10 mouse cellular contexts compared by ENCODE assay signal in the genomic region with DNA sequence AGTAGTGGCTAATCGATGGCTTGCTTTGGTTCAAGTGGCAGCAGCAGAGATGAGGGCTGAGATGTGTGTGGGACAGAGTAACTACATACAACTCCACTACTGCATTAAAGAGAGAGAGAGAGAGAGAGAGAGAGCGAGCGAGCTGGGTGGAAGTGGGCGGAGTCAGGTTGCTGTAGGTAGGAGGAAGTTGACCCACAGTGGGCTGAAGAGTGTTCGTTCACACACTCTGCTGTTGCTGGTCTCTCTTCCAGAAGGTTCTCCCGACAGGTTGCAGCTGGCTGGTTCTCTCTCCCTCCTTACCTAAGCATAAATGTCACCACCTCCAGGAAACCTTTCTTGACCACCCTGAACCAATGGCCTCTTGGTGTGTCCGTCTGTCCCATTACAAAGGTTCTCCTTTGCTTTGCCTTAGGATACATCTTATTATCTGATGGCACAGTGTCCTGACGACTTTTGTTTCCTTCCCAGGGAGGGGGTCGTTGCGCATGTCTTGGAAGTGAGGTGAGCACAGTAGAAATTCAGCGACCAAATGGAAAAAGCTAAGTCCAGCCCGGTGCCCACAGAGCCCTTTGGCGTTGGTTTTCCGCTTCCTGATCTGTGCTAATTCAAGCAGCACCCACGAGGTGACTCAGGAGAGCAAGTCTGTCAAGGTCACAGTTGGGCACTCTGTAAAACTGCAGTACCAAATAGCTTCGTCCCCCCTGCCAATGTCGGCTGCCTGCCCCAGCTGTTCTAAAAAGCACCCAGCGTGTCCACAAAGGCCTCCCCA. TPM values are rescaled to one million over a fixed set of nuclear protein-coding genes. Genes with fewer than 3 reads are reported as not detected.
DNase-seq lines count a peak whose midpoint lies in the region; ATAC-seq and TF ChIP-seq lines count a peak whose summit lies in the region.
"Had no signal": no experiment of that assay in that cellular context is flagged by ENCODE, and none has a peak within 500 bp of the region (broad histone marks: within the 10 kb centered on the region; RNA-seq: fewer than 3 reads in every experiment).

No protein-coding gene starts in this region.

- CTCF ChIA-PET in Patski (lab: Charles Lee): interaction anchor here (1.0 to 6.0 kb wide), 5 partner anchors 9 to 44 kb away, joined by 3 to 39 read pairs (median 5); a partner anchor contains a TSS

- ATAC-seq in Patski: peak; percentile 60
- 0 out of 2 replicates have a peak, but pooled peaks have one; percentile 13 for ATAC-seq in kidney, embryonic 14.5 days (ENCODE audit: low FRiP score, low TSS enrichment)
- ATAC-seq: forebrain, embryonic 15.5 days had no signal

- in situ Hi-C loops in Patski (cut with MboI; ENCODE audit: low pct_unique_long_range_greater_than_20kb): loop anchor here (10.0 to 25.0 kb wide), 4 partner anchors 61 to 1386 kb away; a partner anchor contains a TSS

- no peak for TF ChIP-seq POLR2A in small intestine, adult 2 months (IDR thresholded peaks at IDR 0.05; ENCODE audit: low read depth, low read length)

- H3K9me3 ChIP-seq in kidney, embryonic 14.5 days (ENCODE audit: control insufficient read depth, low read length): 0 out of 2 replicates have a peak, but pooled peaks cover 3% of the 10 kb centered on the region
- H3K9me3 ChIP-seq: forebrain, embryonic 15.5 days had no signal

- no peaks in the 10 kb centered on the region for H3K27me3 ChIP-seq in Patski
- H3K27me3 ChIP-seq in kidney, embryonic 14.5 days (ENCODE audit: control insufficient read depth, insufficient read depth, low read length): no peaks in the 10 kb centered on the region
- H3K27me3 ChIP-seq in small intestine, adult 2 months (ENCODE audit: control insufficient read depth, insufficient read depth, low read length): no peaks in the 10 kb centered on the region
- H3K27me3 ChIP-seq: forebrain, embryonic 15.5 days had no signal

- TF ChIP-seq CTCF in Patski (IDR thresholded peaks at IDR 0.05): no peak
- no peak for TF ChIP-seq CTCF in small intestine, adult 2 months (IDR thresholded peaks at IDR 0.05; ENCODE audit: extremely low read depth, insufficient read length, insufficient replicate concordance, low read depth, low read length)
- TF ChIP-seq CTCF in layer of hippocampus, adult 2 months (conservative IDR thresholded peaks at IDR 0.05): no peak

- no peak overlapping the region for H3K4me3 ChIP-seq in kidney, embryonic 14.5 days (ENCODE audit: low read length)
- no peak overlapping the region for H3K4me3 ChIP-seq in small intestine, adult 2 months (ENCODE audit: low read depth, low read length)
- H3K4me3 ChIP-seq in layer of hippocampus, adult 2 months: no peak overlapping the region
- H3K4me3 ChIP-seq: forebrain, embryonic 15.5 days had no signal

- H3K4me1 ChIP-seq in kidney, embryonic 14.5 days (ENCODE audit: control insufficient read depth, insufficient read depth, low read length): peaks cover 7% of the 10 kb centered on the region; the same call in 1 of the 2 replicates
- peaks cover 2% of the 10 kb centered on the region; the same call in 1 of the 2 replicates for H3K4me1 ChIP-seq in small intestine, adult 2 months (ENCODE audit: control insufficient read depth, insufficient read depth, insufficient read length, low read length)

- H3K4me2 ChIP-seq in kidney, embryonic 14.5 days (replicated peaks; ENCODE audit: low read depth, low read length): no peak overlapping the region
- H3K4me2 ChIP-seq: forebrain, embryonic 15.5 days had no signal

- H3K27ac ChIP-seq in kidney, embryonic 14.5 days (ENCODE audit: low read depth, low read length): no peak overlapping the region
- peak overlapping the region; percentile 30 for H3K27ac ChIP-seq in small intestine, adult 2 months (ENCODE audit: insufficient read depth, low read depth, low read length)
- H3K27ac ChIP-seq in layer of hippocampus, adult 2 months: no peak overlapping the region
- H3K27ac ChIP-seq: forebrain, embryonic 15.5 days had no signal

- DNase-seq in adrenal gland, adult 2 months: peak; percentile 71
- no peak for DNase-seq in adrenal gland, adult 8-10 months
- DNase-seq in Patski (ENCODE audit: low read depth, low spot score) (no peak), MN1 (ENCODE audit: low spot score) (no peak)
- DNase-seq in layer of hippocampus, adult 2 months (ENCODE audit: low spot score in 2 of 2): no peak
- DNase-seq in right cerebral cortex, postnatal 4 days: no peak

- WGBS in kidney, embryonic 14.5 days: 78% methylated on average over 18 of the region's 18 CpGs
- WGBS in small intestine, adult 2 months: 67% methylated on average over 18 of the region's 18 CpGs

- POLR2A ChIA-PET in Patski (lab: Charles Lee): interaction anchor here (0.6 kb wide), 1 partner anchor 19 kb away, joined by 3 read pairs; no protein-coding TSS in a partner anchor

- H3K36me3 ChIP-seq in kidney, embryonic 14.5 days (ENCODE audit: control insufficient read depth, insufficient read depth, low read length): no peaks in the 10 kb centered on the region
- peaks cover 2% of the 10 kb centered on the region; the same call in 1 of the 2 replicates for H3K36me3 ChIP-seq in small intestine, adult 2 months (ENCODE audit: control insufficient read depth, insufficient read depth, low read length)

- H3K9ac ChIP-seq in kidney, embryonic 14.5 days (ENCODE audit: low read depth, low read length): no peak overlapping the region
- H3K9ac ChIP-seq: forebrain, embryonic 15.5 days had no signal

RNA-seq across cellular contexts. Expression of a gene that starts 6.7 kb away (rescaled TPM):
- total RNA-seq in adrenal gland, adult 2 months (2021): 1 to 10 TPM in 1 of 2 experiments, under 1 TPM in 1; 0.84 to 3.8 TPM
- polyA plus RNA-seq in adrenal gland, adult 2 months (2012; rRNA removed): 1.7 and 3.6 TPM in 2 replicates
- total RNA-seq in adrenal gland, adult 8-10 months (2022): 1 to 10 TPM; 1.3 to 4.4 (median 3.3) TPM
- polyA plus RNA-seq in Patski (2021): 0.33 TPM
- polyA plus RNA-seq in kidney, embryonic 14.5 days (2014; fragmentation: Nextera tagmentation; extraction: Ambion mirVana): 2.0 and 3.2 TPM in 2 replicates
- polyA plus RNA-seq in small intestine, adult 2 months (2012; rRNA removed): 28.0 and 91.6 TPM in 2 replicates
- 10 to 100 TPM; 43.3 to 46.3 TPM for total RNA-seq in layer of hippocampus, adult 2 months (2021)

RNA-seq across cellular contexts. Expression of a gene that starts 16.2 kb away (rescaled TPM):
- 10 to 100 TPM; 20.5 to 24.0 TPM for total RNA-seq in adrenal gland, adult 2 months (2021)
- polyA plus RNA-seq in adrenal gland, adult 2 months (2012; rRNA removed): 17.2 and 22.3 TPM in 2 replicates
- total RNA-seq in adrenal gland, adult 8-10 months (2022): 10 to 100 TPM; 24.2 to 40.1 (median 32.6) TPM
- polyA plus RNA-seq in Patski (2021): 8.1 TPM
- polyA plus RNA-seq in kidney, embryonic 14.5 days (2014; fragmentation: Nextera tagmentation; extraction: Ambion mirVana): 16.6 and 16.7 TPM in 2 replicates
- polyA plus RNA-seq in small intestine, adult 2 months (2012; rRNA removed): 10.7 and 18.5 TPM in 2 replicates
- total RNA-seq in layer of hippocampus, adult 2 months (2021): 10 to 100 TPM; 31.2 to 39.4 TPM

RNA-seq across cellular contexts. Expression of a gene that starts 43.4 kb away (rescaled TPM):
- 10 to 100 TPM; 20.5 to 29.1 TPM for total RNA-seq in adrenal gland, adult 2 months (2021)
- polyA plus RNA-seq in adrenal gland, adult 2 months (2012; rRNA removed): 17.9 and 22.6 TPM in 2 replicates
- 10 to 100 TPM; 23.3 to 33.3 (median 28.0) TPM for total RNA-seq in adrenal gland, adult 8-10 months (2022)
- 59.3 TPM for polyA plus RNA-seq in Patski (2021)
- 73.9 and 79.4 TPM in 2 replicates for polyA plus RNA-seq in kidney, embryonic 14.5 days (2014; fragmentation: Nextera tagmentation; extraction: Ambion mirVana)
- 12.5 and 21.9 TPM in 2 replicates for polyA plus RNA-seq in small intestine, adult 2 months (2012; rRNA removed)
- total RNA-seq in layer of hippocampus, adult 2 months (2021): 10 to 100 TPM; 27.8 to 30.4 TPM

RNA-seq across cellular contexts. Expression of a gene that starts 56.7 kb away (rescaled TPM):
- total RNA-seq in adrenal gland, adult 2 months (2021): 10 to 100 TPM in 1 of 2 experiments, 1 to 10 TPM in 1; 5.0 to 11.2 TPM
- 1.0 and 2.2 TPM in 2 replicates for polyA plus RNA-seq in adrenal gland, adult 2 months (2012; rRNA removed)
- 1 to 10 TPM in 3 of 4 experiments, not detected in 1; 1.2 to 1.5 (median 1.3) TPM for total RNA-seq in adrenal gland, adult 8-10 months (2022)
- not detected for polyA plus RNA-seq in Patski (2021)
- polyA plus RNA-seq in kidney, embryonic 14.5 days (2014; fragmentation: Nextera tagmentation; extraction: Ambion mirVana): not detected in 2 replicates
- polyA plus RNA-seq in small intestine, adult 2 months (2012; rRNA removed): 5.5 and 19.6 TPM in 2 replicates
- total RNA-seq in layer of hippocampus, adult 2 months (2021): not detected
- total RNA-seq: left cerebral cortex, postnatal 10 days had no signal
- polyA plus RNA-seq: forebrain, embryonic 15.5 days had no signal

RNA-seq across cellular contexts. Expression of a gene that starts 57.6 kb away (rescaled TPM):
- 10 to 100 TPM; 32.0 to 33.2 TPM for total RNA-seq in adrenal gland, adult 2 months (2021)
- 19.0 and 32.8 TPM in 2 replicates for polyA plus RNA-seq in adrenal gland, adult 2 months (2012; rRNA removed)
- total RNA-seq in adrenal gland, adult 8-10 months (2022): 10 to 100 TPM in 3 of 4 experiments, 1 to 10 TPM in 1; 9.8 to 22.3 (median 14.5) TPM
- 8.1 TPM for polyA plus RNA-seq in Patski (2021)
- 12.0 and 13.1 TPM in 2 replicates for polyA plus RNA-seq in kidney, embryonic 14.5 days (2014; fragmentation: Nextera tagmentation; extraction: Ambion mirVana)
- polyA plus RNA-seq in small intestine, adult 2 months (2012; rRNA removed): 1.6 and 3.3 TPM in 2 replicates
- 10 to 100 TPM; 17.8 to 19.6 TPM for total RNA-seq in layer of hippocampus, adult 2 months (2021)
